Mouse (Mus musculus) ES-E14 (cell line): ENCODE measurements around the gene Cacna1f.

Experiments used
- CHD2 ChIP-seq: IDR thresholded peaks from 2 replicates; pipeline ENCODE4 v1.6.1; 2014; ENCODE audit warnings: mild to moderate bottlenecking, low read depth, low read length, inconsistent platforms
- HCFC1 ChIP-seq: IDR thresholded peaks from 2 replicates; pipeline ENCODE4 v1.6.1; 2012; ENCODE audit warnings: low read length, inconsistent platforms, borderline replicate concordance; ENCODE audit not compliant: insufficient read depth
- MAFK ChIP-seq: IDR thresholded peaks from 2 replicates; pipeline ENCODE4 v1.6.1; 2014; ENCODE audit warnings: mild to moderate bottlenecking, low read depth, low read length, inconsistent platforms; ENCODE audit not compliant: insufficient read depth
- ZC3H11A ChIP-seq: IDR thresholded peaks from 2 replicates; pipeline ENCODE4 v1.6.1; 2012; ENCODE audit warnings: low read depth, mild to moderate bottlenecking, inconsistent platforms, low read length, borderline replicate concordance
- ZNF384 ChIP-seq: IDR thresholded peaks from 2 replicates; pipeline ENCODE4 v1.6.1; 2012; ENCODE audit warnings: low read depth, low read length, inconsistent platforms

- TF ChIP-seq ZNF384 (no peak), ZC3H11A (no peak), CHD2 (no peak), MAFK (no peak), HCFC1 (no peak)
These were observed 36.3 kb upstream of the Cacna1f start for GRCm38 (mm10) chrX:7570481-7571175.
